Mouse (Mus musculus) lung, adult 2 months (tissue): ENCODE measurements around the gene Inava.

Source experiments
- CTCF ChIP-seq: fragments of 200-500 bp; IDR thresholded peaks from 2 replicates; pipeline ENCODE4 v1.5.1; 2011; ENCODE audit warnings: mild to moderate bottlenecking, low read length, control low read depth; ENCODE audit not compliant: insufficient read depth
- POLR2A ChIP-seq: fragments of 200-500 bp; IDR thresholded peaks from 2 replicates; pipeline ENCODE4 v1.6.1; 2011; ENCODE audit warnings: low read depth, mild to moderate bottlenecking, control low read depth, low read length, borderline replicate concordance; ENCODE audit errors: extremely low read depth

DNA sequence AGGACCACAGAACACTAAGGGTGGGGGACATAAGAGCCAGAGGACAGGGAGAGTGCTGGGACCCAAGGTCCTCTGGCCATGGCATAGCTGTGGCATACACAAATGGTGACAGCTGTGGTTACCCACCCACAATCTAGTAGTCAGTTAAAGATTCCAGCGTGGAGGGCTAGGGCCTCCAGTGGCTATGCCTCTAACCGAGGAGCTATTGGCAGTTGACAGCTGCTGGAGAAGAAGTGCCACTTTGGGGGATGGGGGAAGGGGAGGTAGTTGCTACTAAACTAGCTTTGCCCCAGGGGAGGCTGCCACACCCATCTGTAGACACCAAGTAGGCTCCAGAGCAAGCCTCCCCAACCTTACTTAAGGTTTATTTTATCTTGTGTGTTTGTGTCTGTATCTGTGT is 19.4 kb upstream of the Inava start:
- TF ChIP-seq CTCF (no peak), POLR2A (no peak)
